Mouse (Mus musculus): ENCODE measurements around the gene Gja5. TPM values are rescaled to one million over a fixed set of nuclear protein-coding genes. Genes with fewer than 3 reads are reported as not detected.
A peak's percentile ranks its signal among the peaks of the same experiment; 100 is the strongest.

The Gja5 gene
- total RNA-seq (2021): 1 to 10 TPM; 1.7 to 2.8 TPM
- long read RNA-seq, experiment 1, partial matches to known transcripts: 0 of 2 reads
- long read RNA-seq, experiment 1, other reads (novel, unspliced or antisense): 0 of 2 reads
- long read RNA-seq, experiment 2, partial matches to known transcripts: 0 of 4 reads
- long read RNA-seq, experiment 2, other reads (novel, unspliced or antisense): 0 of 4 reads

DNA sequence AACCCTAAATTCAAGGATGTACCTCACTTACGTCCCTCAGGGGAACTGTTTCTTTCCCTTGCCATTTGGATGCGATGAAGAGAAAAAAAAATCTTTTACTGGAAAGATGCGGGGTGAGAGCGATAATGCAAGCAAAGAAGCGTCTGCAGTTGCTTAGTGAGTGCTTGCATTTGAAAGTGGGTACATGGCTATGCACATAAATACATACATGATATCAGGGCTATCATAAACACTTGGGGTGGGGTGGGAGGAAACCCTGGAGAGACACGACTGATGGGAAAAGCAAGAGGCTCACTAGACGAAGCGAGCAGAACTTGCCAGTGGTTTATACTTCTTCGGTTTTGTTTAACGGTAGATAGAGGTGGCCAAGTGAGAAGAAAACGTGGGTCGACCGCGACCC is at the start of gene Gja5:
Gene Gja5, plus strand, starts transcription at position 301 of the 400 bp plus-strand sequence.
- DNase-seq (ENCODE audit: low spot score): no peak

- no peak for DNase-seq (ENCODE audit: low spot score)
Observed at GRCm38 (mm10) chr3:96855833-96856232, 48.7 kb upstream of the Gja5 start.

GRCm38 (mm10) chr3:96860498-96860897 is 44.0 kb upstream of the Gja5 start:
- no peak for DNase-seq (ENCODE audit: low spot score)

- DNase-seq (ENCODE audit: low spot score): no peak
Observed at GRCm38 (mm10) chr3:96867863-96868262, 36.6 kb upstream of the Gja5 start.

DNA sequence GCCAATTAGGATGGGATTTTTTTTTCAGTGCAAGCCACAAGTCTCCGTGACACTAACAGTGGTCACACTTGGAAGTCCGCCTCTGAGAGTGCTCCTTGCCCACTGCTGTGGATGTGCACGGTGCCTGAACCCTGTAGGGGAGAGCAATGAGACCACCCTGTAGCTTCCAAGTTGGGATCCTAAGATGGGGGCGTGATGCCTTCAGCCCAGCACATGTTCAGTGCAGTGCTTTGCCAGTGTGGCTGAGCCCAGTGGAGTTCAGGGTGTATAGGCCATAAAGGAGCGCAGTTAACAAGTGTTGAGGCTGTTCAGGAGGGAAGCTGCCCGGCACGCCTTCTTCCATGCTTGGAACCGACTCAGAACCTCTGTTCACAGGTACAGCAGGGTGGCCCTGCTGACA is 35.9 kb upstream of the Gja5 start:
- DNase-seq (ENCODE audit: low spot score): no peak

GRCm38 (mm10) chr3:96869091-96869490 is 35.4 kb upstream of the Gja5 start:
- DNase-seq (ENCODE audit: low spot score): no peak

- no peak for DNase-seq (ENCODE audit: low spot score)
Observed at GRCm38 (mm10) chr3:96870270-96870669, 34.2 kb upstream of the Gja5 start.

DNA sequence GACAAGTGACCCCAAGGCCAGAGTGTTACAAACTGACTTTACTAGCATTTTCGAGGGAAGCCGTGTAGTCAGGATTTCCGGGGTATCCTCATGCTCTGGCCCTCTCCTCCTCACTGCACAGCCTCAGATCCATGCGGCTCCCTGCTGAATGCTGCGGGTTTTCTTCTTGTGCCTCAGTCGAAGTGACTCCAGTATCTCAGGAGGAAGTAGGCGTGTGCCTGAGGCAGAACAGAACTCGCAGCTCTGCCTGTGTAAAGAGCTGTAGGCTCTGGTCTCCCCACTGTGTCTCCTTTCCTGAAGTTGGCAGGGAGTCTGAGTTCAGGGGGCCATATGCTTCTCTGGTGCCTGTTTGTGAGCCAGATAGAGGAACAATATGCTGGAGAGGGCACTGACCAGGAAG is 33.4 kb upstream of the Gja5 start:
- no peak for DNase-seq (ENCODE audit: low spot score)

DNA sequence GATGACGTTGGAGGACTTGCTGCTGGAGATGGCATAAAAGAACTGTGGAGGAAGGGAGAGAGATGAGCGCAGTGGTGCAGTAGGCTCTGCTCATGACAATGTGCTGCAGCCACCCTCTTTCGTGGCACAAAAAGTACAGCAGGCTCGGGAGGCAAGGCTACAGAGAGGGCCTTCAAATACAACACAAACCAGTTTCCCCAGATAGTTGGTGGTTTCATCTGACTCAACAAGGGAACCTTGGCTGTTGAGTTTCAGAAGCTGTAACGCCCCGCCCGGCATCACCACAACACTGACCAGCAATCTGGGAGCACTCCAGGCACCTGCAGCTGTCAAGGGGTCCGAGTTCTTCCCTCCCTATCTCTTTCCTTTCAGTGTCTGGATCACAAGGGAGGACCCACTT is 32.0 kb upstream of the Gja5 start:
- no peak for DNase-seq (ENCODE audit: low spot score)

- no peak for DNase-seq (ENCODE audit: low spot score)
Observed at GRCm38 (mm10) chr3:96874808-96875571, 29.5 kb upstream of the Gja5 start.

GRCm38 (mm10) chr3:96879536-96879935 is 25.0 kb upstream of the Gja5 start:
- DNase-seq (ENCODE audit: low spot score): no peak

- DNase-seq (ENCODE audit: low spot score): no peak
Observed at GRCm38 (mm10) chr3:96880385-96880784, 24.1 kb upstream of the Gja5 start.

DNA sequence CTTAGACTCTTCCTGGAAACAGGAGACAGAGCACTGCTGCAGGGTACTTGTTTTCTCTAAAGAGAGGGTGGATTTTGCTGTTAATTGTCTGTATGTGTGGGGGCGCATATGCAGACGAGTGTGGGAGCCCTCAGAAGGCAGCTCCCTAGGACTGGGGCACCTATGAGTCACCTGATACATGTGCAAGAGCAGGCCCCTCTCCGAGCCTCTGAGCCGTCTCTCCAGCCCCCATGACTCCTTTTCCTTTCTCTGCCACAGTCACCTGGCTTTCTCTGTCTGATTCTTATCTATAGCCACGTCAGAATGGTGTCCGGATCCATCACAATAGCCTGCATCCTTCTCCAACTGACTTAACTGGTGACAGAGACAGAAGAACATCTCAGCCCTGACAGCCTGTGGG is 22.9 kb upstream of the Gja5 start:
- DNase-seq (ENCODE audit: low spot score): no peak

DNA sequence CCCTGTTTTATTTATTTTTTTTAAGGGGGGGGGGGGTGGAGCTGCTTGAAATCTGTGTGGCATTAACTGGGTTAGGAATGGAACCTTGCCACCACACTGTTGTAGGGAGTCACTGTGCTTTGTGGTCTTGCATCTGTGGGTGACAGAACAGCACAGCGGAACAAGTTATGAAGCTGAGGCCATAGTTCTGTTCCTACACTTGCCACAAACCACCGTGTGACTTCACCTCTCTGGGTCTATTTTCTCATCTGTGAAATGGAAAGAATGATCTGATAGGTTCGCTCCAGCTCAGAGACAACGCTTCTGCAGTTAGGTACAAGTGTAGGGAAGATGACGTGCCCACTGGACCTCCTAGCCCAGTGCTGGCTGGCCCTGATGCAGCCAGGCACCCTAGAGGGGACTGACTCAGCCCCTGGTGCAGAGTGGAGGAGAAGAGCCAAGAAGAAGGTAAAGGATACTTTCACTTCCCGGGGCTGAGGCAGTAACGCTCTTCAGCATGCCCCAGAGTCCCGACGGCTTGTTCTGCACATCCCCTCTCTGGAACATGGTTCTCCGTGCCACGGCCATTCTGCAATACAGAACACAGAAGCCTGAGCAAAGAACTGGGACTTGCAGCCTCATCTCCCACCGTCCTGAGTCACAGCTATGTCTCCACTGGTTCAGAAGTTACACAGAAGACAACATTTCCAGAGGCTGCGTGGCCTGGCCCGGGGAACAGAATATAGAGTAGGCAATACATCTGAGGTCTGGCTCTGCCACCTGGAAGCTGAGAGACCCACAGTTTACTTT is 22.2 kb upstream of the Gja5 start:
- no peak for DNase-seq (ENCODE audit: low spot score)

DNA sequence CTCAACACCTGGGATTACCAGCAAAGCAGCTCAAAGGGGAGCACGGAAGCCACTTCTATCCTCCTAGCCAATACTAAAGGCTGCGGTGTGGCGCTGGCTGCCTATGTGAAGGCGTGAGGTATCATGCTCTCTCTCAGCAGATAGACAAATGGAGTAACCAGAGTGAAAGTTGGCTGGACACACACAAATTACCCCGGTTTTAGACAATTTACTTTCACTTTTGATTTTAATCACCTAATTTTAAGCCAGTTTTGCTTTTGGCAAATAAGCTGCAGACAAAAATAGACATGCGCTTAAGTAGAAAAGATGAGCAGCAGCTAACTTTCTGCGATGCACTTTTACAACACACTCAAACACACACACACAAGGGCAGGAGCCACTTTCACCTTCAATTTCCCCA is 20.8 kb upstream of the Gja5 start:
- no peak for DNase-seq (ENCODE audit: low spot score)

- DNase-seq (ENCODE audit: low spot score): no peak
Observed at GRCm38 (mm10) chr3:96902336-96902999, 2.0 kb upstream of the Gja5 start.

DNA sequence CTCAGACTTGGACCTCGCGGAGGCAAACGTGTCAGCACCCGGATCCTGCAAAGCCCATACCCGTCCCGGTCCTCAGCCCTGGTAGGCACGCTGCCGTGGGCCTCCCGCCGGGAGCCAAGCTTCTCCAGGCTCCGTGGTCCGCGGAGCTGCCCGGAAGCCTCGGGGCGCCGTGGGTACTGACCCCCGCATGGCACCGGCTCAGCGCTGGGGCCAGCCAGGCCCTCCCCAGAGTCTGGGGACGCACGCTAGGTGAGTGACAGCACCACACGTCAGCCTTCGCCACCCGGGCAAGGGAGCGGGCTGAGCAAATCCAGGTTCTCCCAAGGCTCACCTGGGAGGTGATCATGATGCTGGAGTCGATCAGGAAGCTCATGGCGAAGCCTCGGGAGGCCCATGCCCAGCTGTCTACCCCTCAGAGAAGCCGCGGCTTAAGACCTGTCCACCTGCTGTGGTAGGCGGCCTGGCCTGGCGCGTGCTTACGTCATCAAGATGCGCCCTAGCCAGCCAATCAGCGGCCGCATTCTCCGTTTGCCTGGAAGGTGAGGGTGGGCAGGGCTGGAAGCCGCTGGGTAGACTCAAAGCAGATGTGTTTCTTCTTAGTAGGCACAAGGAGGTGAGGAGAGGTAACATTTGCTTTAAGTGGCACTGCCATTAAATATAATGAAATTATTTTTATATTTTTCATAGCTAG is 503 bp downstream of the Gja5 start, which contains the start of gene Gpr89:
Gene Gpr89, minus strand, starts transcription at position 496 of the 691 bp plus-strand sequence.
- DNase-seq (ENCODE audit: low spot score): peak; percentile 91

- DNase-seq (ENCODE audit: low spot score): no peak
Observed at GRCm38 (mm10) chr3:96905592-96905991, 1.1 kb downstream of the Gja5 start.

DNA sequence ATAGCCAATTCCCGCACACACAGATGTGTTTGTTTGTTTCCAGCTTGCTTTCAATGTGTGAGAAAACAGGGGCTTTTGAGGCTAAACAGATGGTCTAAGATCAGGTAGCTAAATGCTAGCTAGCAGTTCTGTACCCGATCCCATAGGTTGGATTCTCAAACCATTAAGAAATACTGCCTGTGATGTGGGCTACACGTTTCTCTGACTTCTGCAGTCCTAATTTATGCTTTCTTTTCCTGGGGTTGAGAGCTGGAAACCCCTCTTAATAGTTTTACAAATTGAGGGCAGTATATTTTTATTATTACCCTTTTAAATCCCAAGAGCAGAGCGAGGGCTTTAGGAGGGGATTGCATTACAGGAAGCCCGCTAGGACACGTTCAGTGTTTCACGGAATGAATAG is 16.5 kb downstream of the Gja5 start:
- no peak for DNase-seq (ENCODE audit: low spot score)

- DNase-seq (ENCODE audit: low spot score): no peak
Observed at GRCm38 (mm10) chr3:96924631-96925030, 20.1 kb downstream of the Gja5 start.

DNA sequence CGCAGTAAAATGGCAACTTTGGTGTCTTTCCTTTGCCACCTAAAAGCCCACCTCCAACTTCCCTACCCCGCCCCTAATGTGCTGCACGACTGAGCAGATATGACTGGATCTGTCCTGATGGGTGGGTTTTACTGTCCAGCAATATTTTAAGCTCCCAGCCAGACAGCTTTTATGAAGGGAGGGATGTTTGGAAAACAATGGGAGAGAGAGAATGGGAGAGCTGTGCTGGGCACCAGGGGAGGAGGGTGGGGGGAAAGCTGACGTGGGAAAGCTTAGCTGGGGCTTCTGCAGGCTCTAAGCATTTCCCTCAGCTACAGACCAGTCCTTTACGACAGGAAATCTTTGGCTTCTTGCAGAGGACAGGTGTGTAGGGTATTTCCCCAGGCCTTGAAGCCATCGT is 21.4 kb downstream of the Gja5 start, which contains the start of gene Gja8:
Gene Gja8, minus strand, starts transcription at position 101 of the 400 bp plus-strand sequence.
- DNase-seq (ENCODE audit: low spot score): no peak

All from gastrocnemius, adult 18-20 months (tissue).